Mouse (Mus musculus) heart, postnatal 0 days (tissue): ENCODE data around the gene Atrnl1. TPM values are rescaled to one million over a fixed set of nuclear protein-coding genes. Genes with fewer than 3 reads are reported as not detected.
"Not testable (repeated sequence)": the region's sequence is repeated elsewhere in the genome, so short reads cannot be mapped to it uniquely, and the experiment has no call there.

Source experiments
- ATAC-seq: fragments of 200-750 bp; cut with Nextera tagmentation; 2 replicates; pipeline ENCODE4 v1.8.0; 2017; ENCODE audit warnings: low read depth, moderate number of reproducible peaks, moderate library complexity; ENCODE audit not compliant: insufficient read depth
- DNase-seq: peaks from one replicate; pipeline ENCODE4 v3.0.0-alpha.2; 2016; ENCODE audit warnings: low spot score
- H3K27ac ChIP-seq: fragments of 300-500 bp; sonication (generic); 2 replicates; pipeline ENCODE4 v1.5.1; 2014; ENCODE audit warnings: low read depth, mild to moderate bottlenecking
- H3K27me3 ChIP-seq: fragments of 300-500 bp; sonication (generic); 2 replicates; pipeline ENCODE4 v1.6.1; 2014; ENCODE audit warnings: low read length, mixed read lengths; ENCODE audit not compliant: control insufficient read depth, insufficient read depth
- H3K36me3 ChIP-seq: fragments of 300-500 bp; sonication (generic); replicated peaks from 2 replicates; pipeline ENCODE4 v1.6.1; 2014; ENCODE audit warnings: low read length, mixed read lengths; ENCODE audit not compliant: control insufficient read depth, insufficient read depth
- H3K4me1 ChIP-seq: fragments of 300-500 bp; sonication (generic); 2 replicates; pipeline ENCODE4 v1.6.1; 2014; ENCODE audit warnings: antibody characterized with exemption; ENCODE audit not compliant: control insufficient read depth, insufficient read depth
- H3K4me2 ChIP-seq: fragments of 300-500 bp; sonication (generic); 2 replicates; pipeline ENCODE4 v1.6.1; 2014; ENCODE audit warnings: low read depth, mild to moderate bottlenecking, low read length, moderate library complexity
- H3K4me3 ChIP-seq: fragments of 300-500 bp; sonication (generic); 2 replicates; pipeline ENCODE4 v1.5.1; 2014; ENCODE audit warnings: low read depth, low read length
- H3K9ac ChIP-seq: fragments of 300-500 bp; sonication (generic); replicated peaks from 2 replicates; pipeline ENCODE4 v1.6.1; 2014; ENCODE audit warnings: low read depth, low read length, mixed read lengths
- H3K9me3 ChIP-seq: fragments of 300-500 bp; sonication (generic); replicated peaks from 2 replicates; pipeline ENCODE4 v1.6.1; 2016; ENCODE audit warnings: low read length; ENCODE audit not compliant: control insufficient read depth
- CTCF ChIP-seq: IDR thresholded peaks from 2 replicates; pipeline ENCODE4 v1.5.1; 2016; ENCODE audit warnings: antibody characterized with exemption, control low read depth, low read depth
- EP300 ChIP-seq: IDR thresholded peaks from 2 replicates; pipeline ENCODE4 v1.6.1; 2016; ENCODE audit warnings: antibody characterized with exemption, low read depth
- WGBS: fragments of 180-500 bp; shearing (Covaris S2); extraction: QIAGEN DNeasy Blood & Tissue Kit; methylation state at CpG from one replicate; pipeline ENCODE4 v1.1.7; 2014; 5-methylcytosine and 5-hydroxymethylcytosine counted together
- polyA plus RNA-seq: library from polyadenylated mRNA; unstranded; fragments of >200 nt; fragmentation: Nextera tagmentation; extraction: Ambion mirVana; gene quantifications from 2 replicates; pipeline ENCODE4 v1.2.1, GENCODE M21; 2015
- total RNA-seq: library from RNA; depleted of rRNA; stranded (reverse); fragments of >200 nt; gene quantifications from 2 replicates; pipeline ENCODE4 v1.2.3, GENCODE M21; 2014; ENCODE audit warnings: low replicate concordance

Atrnl1 gene
- total and polyA plus RNA-seq, 2 experiments from 2014 or later: 1.7 to 16.9 TPM

- Histone ChIP-seq H3K4me2 (no peak overlapping the region), H3K9me3 (no peaks in the 10 kb centered on the region), H3K9ac (no peak overlapping the region), H3K4me3 (no peak overlapping the region), H3K4me1 (no peaks in the 10 kb centered on the region), H3K27ac (no peak overlapping the region), H3K36me3 (peaks cover 8% of the 10 kb centered on the region; the same call in 1 of the 2 replicates), H3K27me3 (no peaks in the 10 kb centered on the region)
- TF ChIP-seq CTCF: no peak
- TF ChIP-seq EP300: no peak
- WGBS: 91% methylated on average over 9 of the region's 9 CpGs
- DNase-seq (no peak), ATAC-seq (no peak)
These were observed 56.2 kb downstream of the Atrnl1 start for GRCm38 (mm10) chr19:57667011-57667410.

DNA sequence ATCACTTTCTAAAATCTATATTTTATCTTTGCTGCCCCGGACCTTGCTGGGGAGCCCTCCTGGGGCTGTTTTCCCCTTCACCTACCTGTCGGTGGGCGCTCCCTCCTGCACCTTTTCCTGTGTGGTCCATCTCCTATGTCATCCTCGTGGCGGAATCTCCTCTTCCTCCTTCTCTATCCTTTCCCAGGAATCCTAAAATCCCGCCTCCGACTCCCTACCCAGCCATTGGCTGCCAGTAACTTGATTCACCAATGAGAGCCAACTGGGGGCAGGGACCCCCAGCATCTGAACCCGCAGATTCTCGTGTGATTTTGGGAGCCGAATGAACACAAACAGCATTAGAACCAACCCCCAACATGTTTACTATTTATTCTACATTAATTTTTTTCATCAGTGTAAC, 57.1 kb downstream of the Atrnl1 start:
- ATAC-seq: no peak
- Histone ChIP-seq H3K36me3 (peaks cover 8% of the 10 kb centered on the region; the same call in 1 of the 2 replicates), H3K27ac (no peak overlapping the region), H3K9me3 (no peaks in the 10 kb centered on the region), H3K9ac (no peak overlapping the region), H3K4me3 (no peak overlapping the region), H3K4me1 (no peaks in the 10 kb centered on the region), H3K4me2 (no peak overlapping the region), H3K27me3 (no peaks in the 10 kb centered on the region)
- TF ChIP-seq CTCF: no peak
- TF ChIP-seq EP300: no peak
- 92% methylated on average over 10 of the region's 10 CpGs for WGBS
- no peak for DNase-seq

DNA sequence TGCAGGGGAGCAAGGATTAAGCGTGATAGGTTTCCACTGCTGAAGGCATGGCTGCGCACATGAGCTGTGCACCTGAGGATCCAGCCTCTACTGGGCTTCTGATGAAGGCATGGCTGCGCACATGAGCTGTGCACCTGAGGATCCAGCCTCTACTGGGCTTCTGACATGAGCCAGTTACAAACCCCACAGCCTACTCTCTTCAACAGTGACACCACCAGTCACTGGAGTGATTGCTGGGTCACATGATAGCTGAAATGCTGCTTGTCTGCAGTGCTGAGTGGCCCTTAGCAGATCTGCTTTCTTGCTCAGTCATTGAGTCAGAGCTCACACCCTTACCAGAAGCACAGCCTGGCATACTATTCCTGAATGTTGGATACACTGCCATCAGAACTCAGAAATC, 68.6 kb downstream of the Atrnl1 start:
- H3K27me3 ChIP-seq: no peaks in the 10 kb centered on the region
- no peak overlapping the region for H3K9ac ChIP-seq
- 84% methylated on average over 3 of the region's 3 CpGs for WGBS
- ATAC-seq (no peak), DNase-seq (no peak)
- H3K4me1 ChIP-seq: no peaks in the 10 kb centered on the region
- no peak overlapping the region for H3K27ac ChIP-seq
- H3K4me3 ChIP-seq: no peak overlapping the region
- no peak for TF ChIP-seq CTCF
- no peak for TF ChIP-seq EP300
- no peaks in the 10 kb centered on the region for H3K36me3 ChIP-seq
- H3K4me2 ChIP-seq: no peak overlapping the region
- H3K9me3 ChIP-seq: no peaks in the 10 kb centered on the region

GRCm38 (mm10) chr19:57686596-57686995, 75.8 kb downstream of the Atrnl1 start:
- Histone ChIP-seq H3K4me1 (no peaks in the 10 kb centered on the region), H3K9ac (no peak overlapping the region), H3K27me3 (no peaks in the 10 kb centered on the region), H3K4me2 (no peak overlapping the region), H3K27ac (no peak overlapping the region), H3K36me3 (0 out of 2 replicates have a peak, but pooled peaks cover 4% of the 10 kb centered on the region), H3K9me3 (no peaks in the 10 kb centered on the region), H3K4me3 (no peak overlapping the region)
- no peak for DNase-seq
- ATAC-seq: no peak
- WGBS: 60% methylated on average over 20 of the region's 20 CpGs
- TF ChIP-seq EP300 (no peak), CTCF (no peak)

- Histone ChIP-seq H3K27ac (no peak overlapping the region), H3K27me3 (no peaks in the 10 kb centered on the region), H3K9me3 (no peaks in the 10 kb centered on the region), H3K9ac (no peak overlapping the region), H3K4me3 (no peak overlapping the region), H3K36me3 (peaks cover 17% of the 10 kb centered on the region), H3K4me2 (no peak overlapping the region), H3K4me1 (no peaks in the 10 kb centered on the region)
- TF ChIP-seq CTCF (peak; percentile 31), EP300 (no peak)
- ATAC-seq (no peak), DNase-seq (no peak)
- WGBS: 87% methylated on average over 3 of the region's 3 CpGs
These were observed 81.7 kb downstream of the Atrnl1 start for GRCm38 (mm10) chr19:57692566-57692965.

GRCm38 (mm10) chr19:57696781-57697180, 85.9 kb downstream of the Atrnl1 start:
- H3K36me3 ChIP-seq: peaks cover 16% of the 10 kb centered on the region
- not testable (repeated sequence) for H3K9me3 ChIP-seq, H3K9ac ChIP-seq, H3K4me1 ChIP-seq, H3K4me2 ChIP-seq, DNase-seq, H3K4me3 ChIP-seq, H3K27me3 ChIP-seq
- ATAC-seq: peak; percentile 44; the same call in 1 of the 2 replicates
- 56% methylated on average over 5 of the region's 5 CpGs for WGBS
- peak overlapping the region; percentile 34; the same call in 1 of the 2 replicates for H3K27ac ChIP-seq
